24 mouse cellular contexts compared by ENCODE assay signal in genomic region chr9:58681411-58681810, GRCm38 (mm10).
DNase-seq lines count a peak whose midpoint lies in the region; ATAC-seq and TF ChIP-seq lines count a peak whose summit lies in the region.
"Had no signal": no experiment of that assay in that cellular context is flagged by ENCODE, and none has a peak within 500 bp of the region (broad histone marks: within the 10 kb centered on the region; RNA-seq: fewer than 3 reads in every experiment).

No protein-coding gene starts in this region.

- H3K9ac ChIP-seq in hindbrain, embryonic 12.5 days, result no peak overlapping the region
- H3K9ac ChIP-seq: embryonic facial prominence, embryonic 12.5 days; forebrain, embryonic 12.5 days had no signal

- no peak for TF ChIP-seq CTCF in embryonic fibroblast, embryonic 13.5 days (IDR thresholded peaks at IDR 0.05; ENCODE audit: borderline replicate concordance, insufficient read depth, low read length)
- no peak for TF ChIP-seq CTCF in lung, adult 2 months (IDR thresholded peaks at IDR 0.05; ENCODE audit: insufficient read depth, low read length)

- WGBS in lung, adult 2 months, result 34% methylated on average over 2 of the region's 2 CpGs
- WGBS in hindbrain, embryonic 12.5 days, result 77% methylated on average over 2 of the region's 2 CpGs

- no peaks in the 10 kb centered on the region for H3K36me3 ChIP-seq in hindbrain, embryonic 12.5 days
- H3K36me3 ChIP-seq: embryonic facial prominence, embryonic 10.5 days; embryonic facial prominence, embryonic 12.5 days; forebrain, embryonic 10.5 days; forebrain, embryonic 12.5 days; G1E had no signal

- no peaks in the 10 kb centered on the region for H3K27me3 ChIP-seq in hindbrain, embryonic 12.5 days
- H3K27me3 ChIP-seq: CH12.LX; embryonic facial prominence, embryonic 12.5 days; forebrain, embryonic 12.5 days had no signal

- no peaks in the 10 kb centered on the region for H3K9me3 ChIP-seq in hindbrain, embryonic 12.5 days (replicated peaks)
- H3K9me3 ChIP-seq: embryonic facial prominence, embryonic 10.5 days; embryonic facial prominence, embryonic 12.5 days; forebrain, embryonic 10.5 days; forebrain, embryonic 12.5 days; G1E had no signal

- DNase-seq in adrenal gland, postnatal 10 days, result peak; percentile 29
- DNase-seq in adrenal gland, postnatal 36 days, result no peak
- DNase-seq in NIH3T3 (ENCODE audit: low read depth), result peak; percentile 56
- peak; percentile 27 for DNase-seq in skeletal muscle tissue, adult 2 months (ENCODE audit: low read depth, low spot score)
- DNase-seq in right cerebral cortex, adult 18-20 months, result no peak
- no peak for DNase-seq in lung, adult 2 months
- DNase-seq: adrenal gland, adult 2 months; adrenal gland, postnatal 14 days; B cell, adult 2 months; cerebellum, adult 11-12 months; cerebellum, adult 2 months; cerebellum, adult 9-10 months; cerebellum, postnatal 25 days had no signal

- peak overlapping the region; percentile 27; the same call in 1 of the 2 replicates for H3K27ac ChIP-seq in embryonic fibroblast, embryonic 13.5 days (ENCODE audit: insufficient read depth, low read length)
- no peak overlapping the region for H3K27ac ChIP-seq in hindbrain, embryonic 12.5 days
- H3K27ac ChIP-seq: embryonic facial prominence, embryonic 10.5 days; embryonic facial prominence, embryonic 12.5 days; forebrain, embryonic 10.5 days; forebrain, embryonic 12.5 days had no signal

- TF ChIP-seq POLR2A in embryonic fibroblast, embryonic 13.5 days (IDR thresholded peaks at IDR 0.05; ENCODE audit: low read depth, low read length), result no peak
- no peak for TF ChIP-seq POLR2A in lung, adult 2 months (IDR thresholded peaks at IDR 0.05; ENCODE audit: borderline replicate concordance, extremely low read depth, low read depth, low read length)

- H3K4me3 ChIP-seq in embryonic fibroblast, embryonic 13.5 days (ENCODE audit: insufficient read depth, low read length), result no peak overlapping the region
- no peak overlapping the region for H3K4me3 ChIP-seq in lung, adult 2 months (replicated peaks; ENCODE audit: extremely low read depth, low read depth, low read length)
- H3K4me3 ChIP-seq in hindbrain, embryonic 12.5 days, result no peak overlapping the region
- H3K4me3 ChIP-seq: embryonic facial prominence, embryonic 10.5 days; embryonic facial prominence, embryonic 12.5 days; erythroblast, embryonic 14.5 days; forebrain, embryonic 10.5 days; forebrain, embryonic 12.5 days had no signal

- no peak for ATAC-seq in hindbrain, embryonic 12.5 days (ENCODE audit: low FRiP score)
- ATAC-seq: CD4-positive, CD25-positive, alpha-beta regulatory T cell, adult 4 months; forebrain, embryonic 14.5 days had no signal

- H3K4me2 ChIP-seq in hindbrain, embryonic 12.5 days (replicated peaks), result no peak overlapping the region
- H3K4me2 ChIP-seq: embryonic facial prominence, embryonic 12.5 days; forebrain, embryonic 12.5 days had no signal

- peaks cover 7% of the 10 kb centered on the region; the same call in 1 of the 2 replicates for H3K4me1 ChIP-seq in embryonic fibroblast, embryonic 13.5 days (ENCODE audit: control insufficient read depth, insufficient read depth, low read length)
- no peaks in the 10 kb centered on the region for H3K4me1 ChIP-seq in lung, adult 2 months (ENCODE audit: control insufficient read depth, insufficient read depth, low read length)
- no peaks in the 10 kb centered on the region for H3K4me1 ChIP-seq in hindbrain, embryonic 12.5 days
- H3K4me1 ChIP-seq: embryonic facial prominence, embryonic 12.5 days had no signal

Comparison
In these comparisons a context has a peak if more than half of its experiments do, and no peak if none do; other contexts are left out.
1. DNase-seq: peak in adrenal gland, postnatal 10 days (single experiment), NIH3T3 (single experiment) and skeletal muscle tissue, adult 2 months (single experiment); none in adrenal gland, postnatal 36 days (0 of 2), right cerebral cortex, adult 18-20 months (single experiment) and lung, adult 2 months (single experiment).